Mouse (Mus musculus): ENCODE results near the gene Popdc3. TPM values are rescaled to one million over a fixed set of nuclear protein-coding genes. Genes with fewer than 3 reads are reported as not detected.
"Not testable (repeated sequence)": the region's sequence is repeated elsewhere in the genome, so short reads cannot be mapped to it uniquely, and the experiment has no call there.

Gene Popdc3
- polyA plus RNA-seq, 1 experiment from 2014 or later, result 0.75 TPM

GRCm38 (mm10) chr10:45262126-45262525 is 84.2 kb downstream of the Popdc3 start:
- WGBS, result 82% methylated on average over 3 of the region's 3 CpGs
- no peak for ATAC-seq (ENCODE audit: low FRiP score, low TSS enrichment)
- H3K4me1 ChIP-seq (ENCODE audit: insufficient read depth, low read length), result no peaks in the 10 kb centered on the region

DNA sequence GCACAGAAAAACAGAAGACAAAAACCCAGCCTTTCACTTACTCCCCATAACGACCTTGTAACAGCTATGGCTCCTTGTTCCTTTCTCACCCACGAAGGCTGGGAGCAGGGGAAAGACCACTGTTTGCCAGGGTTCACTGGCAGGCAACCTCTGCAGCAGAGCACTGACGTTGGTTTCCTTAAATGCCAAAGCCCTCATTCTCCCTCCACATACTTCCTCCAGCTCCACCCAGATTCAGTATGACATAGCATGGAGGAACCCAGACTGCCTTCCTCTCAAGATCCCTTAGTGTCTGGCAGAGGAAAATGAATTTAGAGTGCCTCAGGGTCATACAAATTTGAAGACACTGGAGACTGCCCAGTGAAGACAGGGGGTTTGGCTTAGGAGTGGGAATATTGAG is 98.6 kb downstream of the Popdc3 start:
- H3K4me1 ChIP-seq (ENCODE audit: insufficient read depth, low read length), result no peaks in the 10 kb centered on the region
- 49% methylated on average over 3 of the region's 3 CpGs for WGBS
- no peak for ATAC-seq (ENCODE audit: low FRiP score, low TSS enrichment)
- no peak overlapping the region for H3K9ac ChIP-seq (replicated peaks; ENCODE audit: low read length)
- H3K9me3 ChIP-seq (ENCODE audit: low read length), result 0 out of 2 replicates have a peak, but pooled peaks cover 4% of the 10 kb centered on the region
- no peak overlapping the region for H3K4me3 ChIP-seq (ENCODE audit: low read length)
- H3K27ac ChIP-seq (ENCODE audit: low read length), result no peak overlapping the region
- no peaks in the 10 kb centered on the region for H3K36me3 ChIP-seq (ENCODE audit: insufficient read depth, low read length)
- H3K4me2 ChIP-seq (replicated peaks; ENCODE audit: low read depth, low read length), result no peak overlapping the region
- H3K27me3 ChIP-seq (ENCODE audit: insufficient read depth, low read length), result no peaks in the 10 kb centered on the region

More at GRCm38 (mm10) chr10:45262126-45262525, 84.2 kb downstream of the Popdc3 start:
- H3K4me2 ChIP-seq (replicated peaks; ENCODE audit: low read depth, low read length), result no peak overlapping the region
- H3K36me3 ChIP-seq (ENCODE audit: insufficient read depth, low read length), result no peaks in the 10 kb centered on the region
- H3K4me3 ChIP-seq (ENCODE audit: low read length), result no peak overlapping the region
- H3K27ac ChIP-seq (ENCODE audit: low read length), result no peak overlapping the region
- no peak overlapping the region for H3K9ac ChIP-seq (replicated peaks; ENCODE audit: low read length)
- H3K27me3 ChIP-seq (ENCODE audit: insufficient read depth, low read length), result no peaks in the 10 kb centered on the region
- H3K9me3 ChIP-seq (ENCODE audit: low read length), result no peaks in the 10 kb centered on the region

DNA sequence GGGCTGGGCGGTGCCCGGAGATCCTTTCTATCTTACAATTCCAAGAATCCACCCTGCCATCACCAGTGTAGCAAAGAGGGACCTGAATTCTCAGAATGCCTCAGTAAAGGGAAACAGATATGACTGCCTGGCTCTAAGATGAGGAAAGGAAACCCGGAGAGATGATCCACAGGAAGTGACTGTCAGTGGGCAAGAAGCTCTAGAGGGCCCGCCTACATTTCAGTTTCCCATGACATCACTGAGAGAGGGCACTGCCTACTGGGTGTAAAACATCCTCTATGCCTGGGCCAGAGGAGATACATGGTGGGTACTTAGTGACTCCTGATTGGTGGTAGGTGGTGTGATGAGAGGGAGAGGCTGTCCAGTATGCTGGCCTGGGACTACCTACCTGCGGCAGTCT is 99.1 kb downstream of the Popdc3 start:
- no peaks in the 10 kb centered on the region for H3K27me3 ChIP-seq (ENCODE audit: insufficient read depth, low read length)
- no peak overlapping the region for H3K27ac ChIP-seq (ENCODE audit: low read length)
- no peak overlapping the region for H3K9ac ChIP-seq (replicated peaks; ENCODE audit: low read length)
- H3K9me3 ChIP-seq (ENCODE audit: low read length), result no peaks in the 10 kb centered on the region
- H3K4me1 ChIP-seq (ENCODE audit: insufficient read depth, low read length), result no peaks in the 10 kb centered on the region
- H3K4me3 ChIP-seq (ENCODE audit: low read length), result no peak overlapping the region
- WGBS, result 82% methylated on average over 5 of the region's 5 CpGs
- no peak for ATAC-seq (ENCODE audit: low FRiP score, low TSS enrichment)
- no peaks in the 10 kb centered on the region for H3K36me3 ChIP-seq (ENCODE audit: insufficient read depth, low read length)
- H3K4me2 ChIP-seq (replicated peaks; ENCODE audit: low read depth, low read length), result no peak overlapping the region

DNA sequence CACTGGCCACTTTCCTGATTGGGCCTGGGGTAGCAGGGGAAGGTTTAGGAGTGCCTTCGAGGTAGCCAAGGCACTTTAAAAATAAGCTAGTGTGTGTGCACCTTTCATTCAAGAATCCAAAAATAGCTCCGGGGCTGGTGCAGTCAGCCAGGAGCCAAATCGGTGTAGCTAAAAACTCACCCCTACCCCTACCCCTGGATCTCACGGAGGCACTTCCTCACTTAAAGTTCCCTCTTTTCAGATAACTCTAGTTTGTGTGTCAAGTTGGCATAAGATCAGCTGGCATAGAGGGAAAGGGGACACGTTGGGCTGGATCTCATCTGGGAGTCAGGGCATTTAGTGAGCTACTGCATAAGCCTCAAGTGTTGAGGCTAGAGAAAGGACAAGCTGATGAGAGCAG is 107.8 kb downstream of the Popdc3 start:
- 79% methylated on average over 5 of the region's 5 CpGs for WGBS

GRCm38 (mm10) chr10:45288351-45288750 is 110.5 kb downstream of the Popdc3 start:
- ATAC-seq (ENCODE audit: low FRiP score, low TSS enrichment), result no peak
- 49% methylated on average over 7 of the region's 7 CpGs for WGBS
- Histone ChIP-seq H3K27me3 (ENCODE audit: insufficient read depth, low read length) (peaks cover 29% of the 10 kb centered on the region), H3K9me3 (ENCODE audit: low read length) (0 out of 2 replicates have a peak, but pooled peaks cover 8% of the 10 kb centered on the region), H3K9ac (replicated peaks; ENCODE audit: low read length) (no peak overlapping the region), H3K4me1 (ENCODE audit: insufficient read depth, low read length) (peaks cover 4% of the 10 kb centered on the region; the same call in 1 of the 2 replicates), H3K27ac (ENCODE audit: low read length) (no peak overlapping the region), H3K36me3 (ENCODE audit: insufficient read depth, low read length) (no peaks in the 10 kb centered on the region), H3K4me3 (ENCODE audit: low read length) (no peak overlapping the region), H3K4me2 (replicated peaks; ENCODE audit: low read depth, low read length) (no peak overlapping the region)

More for the DNA sequence above, 107.8 kb downstream of the Popdc3 start:
- Histone ChIP-seq H3K9ac (replicated peaks; ENCODE audit: low read length) (no peak overlapping the region), H3K27ac (ENCODE audit: low read length) (no peak overlapping the region), H3K9me3 (ENCODE audit: low read length) (0 out of 2 replicates have a peak, but pooled peaks cover 8% of the 10 kb centered on the region), H3K4me3 (ENCODE audit: low read length) (no peak overlapping the region), H3K36me3 (ENCODE audit: insufficient read depth, low read length) (no peaks in the 10 kb centered on the region), H3K27me3 (ENCODE audit: insufficient read depth, low read length) (peaks cover 25% of the 10 kb centered on the region), H3K4me2 (replicated peaks; ENCODE audit: low read depth, low read length) (no peak overlapping the region), H3K4me1 (ENCODE audit: insufficient read depth, low read length) (peaks cover 4% of the 10 kb centered on the region; the same call in 1 of the 2 replicates)
- no peak for ATAC-seq (ENCODE audit: low FRiP score, low TSS enrichment)

- ATAC-seq (ENCODE audit: low FRiP score, low TSS enrichment), result peak; percentile 92
- H3K4me1 ChIP-seq (ENCODE audit: insufficient read depth, low read length), result peaks cover 4% of the 10 kb centered on the region; the same call in 1 of the 2 replicates
- H3K9me3 ChIP-seq (ENCODE audit: low read length), result 0 out of 2 replicates have a peak, but pooled peaks cover 8% of the 10 kb centered on the region
- peak overlapping the region; percentile 59 for H3K4me3 ChIP-seq (ENCODE audit: low read length)
- peaks cover 29% of the 10 kb centered on the region for H3K27me3 ChIP-seq (ENCODE audit: insufficient read depth, low read length)
- peak overlapping the region; percentile 69 for H3K9ac ChIP-seq (replicated peaks; ENCODE audit: low read length)
- WGBS, result 1% methylated on average over 71 of the region's 71 CpGs
- H3K27ac ChIP-seq (ENCODE audit: low read length), result no peak overlapping the region
- H3K36me3 ChIP-seq (ENCODE audit: insufficient read depth, low read length), result no peaks in the 10 kb centered on the region
- peak overlapping the region; percentile 89 for H3K4me2 ChIP-seq (replicated peaks; ENCODE audit: low read depth, low read length)
Measured at GRCm38 (mm10) chr10:45289218-45290105, 111.6 kb downstream of the Popdc3 start.

GRCm38 (mm10) chr10:45290618-45291017 is 112.7 kb downstream of the Popdc3 start:
- WGBS, result 76% methylated on average over 5 of the region's 5 CpGs
- Histone ChIP-seq H3K4me3 (ENCODE audit: low read length) (no peak overlapping the region), H3K4me2 (replicated peaks; ENCODE audit: low read depth, low read length) (no peak overlapping the region), H3K27me3 (ENCODE audit: insufficient read depth, low read length) (peaks cover 29% of the 10 kb centered on the region), H3K36me3 (ENCODE audit: insufficient read depth, low read length) (no peaks in the 10 kb centered on the region), H3K9ac (replicated peaks; ENCODE audit: low read length) (no peak overlapping the region), H3K27ac (ENCODE audit: low read length) (no peak overlapping the region), H3K9me3 (ENCODE audit: low read length) (0 out of 2 replicates have a peak, but pooled peaks cover 8% of the 10 kb centered on the region), H3K4me1 (ENCODE audit: insufficient read depth, low read length) (peaks cover 4% of the 10 kb centered on the region; the same call in 1 of the 2 replicates)
- ATAC-seq (ENCODE audit: low FRiP score, low TSS enrichment), result no peak

- H3K9ac ChIP-seq (replicated peaks; ENCODE audit: low read length); ATAC-seq (ENCODE audit: low FRiP score, low TSS enrichment); H3K27ac ChIP-seq (ENCODE audit: low read length); H3K36me3 ChIP-seq (ENCODE audit: insufficient read depth, low read length); H3K4me3 ChIP-seq (ENCODE audit: low read length); H3K9me3 ChIP-seq (ENCODE audit: low read length); H3K4me2 ChIP-seq (replicated peaks; ENCODE audit: low read depth, low read length); H3K4me1 ChIP-seq (ENCODE audit: insufficient read depth, low read length): not testable (repeated sequence)
- WGBS, result 70% methylated on average over 4 of the region's 4 CpGs
- H3K27me3 ChIP-seq (ENCODE audit: insufficient read depth, low read length), result peaks cover 29% of the 10 kb centered on the region
Measured at GRCm38 (mm10) chr10:45292159-45292558, 114.3 kb downstream of the Popdc3 start.

- H3K4me1 ChIP-seq (ENCODE audit: insufficient read depth, low read length), result no peaks in the 10 kb centered on the region
- no peak overlapping the region for H3K4me3 ChIP-seq (ENCODE audit: low read length)
- H3K4me2 ChIP-seq (replicated peaks; ENCODE audit: low read depth, low read length), result no peak overlapping the region
- H3K27ac ChIP-seq (ENCODE audit: low read length), result no peak overlapping the region
- no peaks in the 10 kb centered on the region for H3K36me3 ChIP-seq (ENCODE audit: insufficient read depth, low read length)
- H3K9me3 ChIP-seq (ENCODE audit: low read length), result no peaks in the 10 kb centered on the region
- H3K27me3 ChIP-seq (ENCODE audit: insufficient read depth, low read length), result peaks cover 7% of the 10 kb centered on the region
- no peak for ATAC-seq (ENCODE audit: low FRiP score, low TSS enrichment)
- WGBS, result 81% methylated on average over 5 of the region's 5 CpGs
- no peak overlapping the region for H3K9ac ChIP-seq (replicated peaks; ENCODE audit: low read length)
Measured at GRCm38 (mm10) chr10:45295093-45295492, 117.2 kb downstream of the Popdc3 start.

DNA sequence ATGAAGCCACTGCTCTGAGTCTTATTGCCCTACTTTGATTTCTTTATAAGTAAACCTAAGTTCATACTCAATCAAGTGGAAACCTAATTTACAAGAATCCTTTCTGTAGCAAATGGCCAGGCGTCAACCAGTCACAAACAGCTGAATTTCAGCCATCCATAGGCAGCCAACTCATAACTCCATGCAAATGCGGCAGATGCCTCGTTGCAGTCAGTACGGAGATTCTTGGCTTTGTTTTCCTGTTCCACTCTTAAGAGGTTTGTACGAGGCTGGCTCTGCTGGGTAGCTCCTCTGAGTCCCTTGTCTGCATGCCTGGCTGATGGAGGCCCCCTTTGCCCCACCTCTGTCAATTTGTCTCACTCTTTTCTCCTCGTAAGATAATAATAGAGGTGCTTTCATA is 120.6 kb downstream of the Popdc3 start:
- Histone ChIP-seq H3K36me3 (ENCODE audit: insufficient read depth, low read length) (no peaks in the 10 kb centered on the region), H3K9me3 (ENCODE audit: low read length) (no peaks in the 10 kb centered on the region), H3K4me1 (ENCODE audit: insufficient read depth, low read length) (no peaks in the 10 kb centered on the region), H3K9ac (replicated peaks; ENCODE audit: low read length) (no peak overlapping the region), H3K27ac (ENCODE audit: low read length) (no peak overlapping the region), H3K4me3 (ENCODE audit: low read length) (no peak overlapping the region), H3K4me2 (replicated peaks; ENCODE audit: low read depth, low read length) (no peak overlapping the region), H3K27me3 (ENCODE audit: insufficient read depth, low read length) (no peaks in the 10 kb centered on the region)
- ATAC-seq (ENCODE audit: low FRiP score, low TSS enrichment), result no peak
- WGBS, result 75% methylated on average over 6 of the region's 6 CpGs
